Mouse (Mus musculus) heart, embryonic 13.5 days (tissue): Measurements from ENCODE around the gene Wdr76. TPM values are rescaled to one million over a fixed set of nuclear protein-coding genes. Genes with fewer than 3 reads are reported as not detected.
A peak's percentile ranks its signal among the peaks of the same experiment; 100 is the strongest.
"Not testable (repeated sequence)": the region's sequence is repeated elsewhere in the genome, so short reads cannot be mapped to it uniquely, and the experiment has no call there.

ENCODE experiments used
- ATAC-seq: fragments of 200-750 bp; cut with Nextera tagmentation; 2 replicates; pipeline ENCODE4 v1.8.0; 2017; ENCODE audit warnings: moderate TSS enrichment; ENCODE audit not compliant: insufficient number of reproducible peaks, low FRiP score, low TSS enrichment; ENCODE audit errors: extremely low read depth
- H3K27ac ChIP-seq: fragments of 300-500 bp; sonication (generic); replicated peaks from 2 replicates; pipeline ENCODE4 v1.5.1; 2015; ENCODE audit warnings: moderate library complexity, mild to moderate bottlenecking, inconsistent platforms
- H3K27me3 ChIP-seq: fragments of 300-500 bp; sonication (generic); replicated peaks from 2 replicates; pipeline ENCODE4 v1.6.1; 2015; ENCODE audit warnings: mild to moderate bottlenecking, inconsistent platforms
- H3K36me3 ChIP-seq: fragments of 300-500 bp; sonication (generic); 2 replicates; pipeline ENCODE4 v1.6.1; 2015; ENCODE audit warnings: mild to moderate bottlenecking, inconsistent platforms
- H3K4me1 ChIP-seq: fragments of 300-500 bp; sonication (generic); 2 replicates; pipeline ENCODE4 v1.6.1; 2015; ENCODE audit warnings: inconsistent platforms
- H3K4me2 ChIP-seq: fragments of 300-500 bp; sonication (generic); 2 replicates; pipeline ENCODE4 v1.6.1; 2015; ENCODE audit warnings: inconsistent platforms, mild to moderate bottlenecking, moderate library complexity
- H3K4me3 ChIP-seq: fragments of 300-500 bp; sonication (generic); 2 replicates; pipeline ENCODE4 v1.5.1; 2015; ENCODE audit warnings: moderate library complexity, mild to moderate bottlenecking, inconsistent platforms
- H3K9ac ChIP-seq: fragments of 300-500 bp; sonication (generic); 2 replicates; pipeline ENCODE4 v1.6.1; 2015; ENCODE audit warnings: inconsistent platforms, mild to moderate bottlenecking, moderate library complexity
- H3K9me3 ChIP-seq: fragments of 300-500 bp; sonication (generic); 2 replicates; pipeline ENCODE4 v1.6.1; 2016; ENCODE audit warnings: inconsistent platforms
- WGBS: fragments of 180-500 bp; shearing (Covaris S2); methylation state at CpG from one replicate; pipeline ENCODE4 v1.1.7; 2015; ENCODE audit warnings: mixed read lengths; 5-methylcytosine and 5-hydroxymethylcytosine counted together
- polyA plus RNA-seq: library from polyadenylated mRNA; unstranded; fragments of >200 nt; fragmentation: Nextera tagmentation; extraction: Ambion mirVana; gene quantifications from 2 replicates; pipeline ENCODE4 v1.2.1, GENCODE M21; 2015

Gene Wdr76
- 5.1 and 7.0 TPM in 2 replicates for polyA plus RNA-seq

- Histone ChIP-seq H3K4me1 (peaks cover 22% of the 10 kb centered on the region), H3K4me3 (peak within 1 kb of the TSS; percentile 70), H3K9ac (peak within 1 kb of the TSS; percentile 86), H3K27ac (peak within 1 kb of the TSS; percentile 66; the same call in 1 of the 2 replicates), H3K4me2 (peak within 1 kb of the TSS; percentile 74), H3K36me3 (peaks cover 20% of the 10 kb centered on the region)
- not testable (repeated sequence) for H3K9me3 ChIP-seq, H3K27me3 ChIP-seq
- ATAC-seq = peak; percentile 63; the same call in 1 of the 2 replicates
- WGBS = 4% methylated on average over 42 of the region's 42 CpGs
These were observed at the start of gene Wdr76, which contains the start of gene Mfap1a for GRCm38 (mm10) chr2:121505942-121506882. TSS of gene Wdr76 (plus strand) at chr2:121506723. TSS of gene Mfap1a (minus strand) at chr2:121506665.

GRCm38 (mm10) chr2:121460071-121460470 is 46.5 kb upstream of the Wdr76 start:
- 77% methylated on average over 2 of the region's 2 CpGs for WGBS

GRCm38 (mm10) chr2:121468982-121469381 is 37.5 kb upstream of the Wdr76 start:
- H3K4me2 ChIP-seq = not testable (repeated sequence)

More at GRCm38 (mm10) chr2:121460071-121460470, 46.5 kb upstream of the Wdr76 start:
- H3K27me3 ChIP-seq = no peaks in the 10 kb centered on the region
- no peaks in the 10 kb centered on the region for H3K9me3 ChIP-seq
- H3K9ac ChIP-seq = no peak overlapping the region
- H3K4me3 ChIP-seq = no peak overlapping the region
- no peak for ATAC-seq
- H3K36me3 ChIP-seq = peaks cover 32% of the 10 kb centered on the region
- H3K4me2 ChIP-seq = no peak overlapping the region
- H3K4me1 ChIP-seq = peaks cover 18% of the 10 kb centered on the region
- H3K27ac ChIP-seq = no peak overlapping the region

GRCm38 (mm10) chr2:121472783-121473182 is 33.7 kb upstream of the Wdr76 start:
- ATAC-seq, H3K27ac ChIP-seq, H3K27me3 ChIP-seq, H3K4me1 ChIP-seq, H3K9ac ChIP-seq, H3K9me3 ChIP-seq: not testable (repeated sequence)
- peak overlapping the region; percentile 72 for H3K4me3 ChIP-seq
- H3K36me3 ChIP-seq = peaks cover 11% of the 10 kb centered on the region
- peak overlapping the region; percentile 82; the same call in 1 of the 2 replicates for H3K4me2 ChIP-seq
- WGBS = 90% methylated on average over 3 of the region's 3 CpGs

More at GRCm38 (mm10) chr2:121468982-121469381, 37.5 kb upstream of the Wdr76 start:
- not testable (repeated sequence) for ATAC-seq, H3K4me1 ChIP-seq, H3K27me3 ChIP-seq, H3K4me3 ChIP-seq, H3K27ac ChIP-seq, H3K9ac ChIP-seq, H3K9me3 ChIP-seq
- H3K36me3 ChIP-seq = peaks cover 11% of the 10 kb centered on the region
- 87% methylated on average over 2 of the region's 6 CpGs for WGBS

DNA sequence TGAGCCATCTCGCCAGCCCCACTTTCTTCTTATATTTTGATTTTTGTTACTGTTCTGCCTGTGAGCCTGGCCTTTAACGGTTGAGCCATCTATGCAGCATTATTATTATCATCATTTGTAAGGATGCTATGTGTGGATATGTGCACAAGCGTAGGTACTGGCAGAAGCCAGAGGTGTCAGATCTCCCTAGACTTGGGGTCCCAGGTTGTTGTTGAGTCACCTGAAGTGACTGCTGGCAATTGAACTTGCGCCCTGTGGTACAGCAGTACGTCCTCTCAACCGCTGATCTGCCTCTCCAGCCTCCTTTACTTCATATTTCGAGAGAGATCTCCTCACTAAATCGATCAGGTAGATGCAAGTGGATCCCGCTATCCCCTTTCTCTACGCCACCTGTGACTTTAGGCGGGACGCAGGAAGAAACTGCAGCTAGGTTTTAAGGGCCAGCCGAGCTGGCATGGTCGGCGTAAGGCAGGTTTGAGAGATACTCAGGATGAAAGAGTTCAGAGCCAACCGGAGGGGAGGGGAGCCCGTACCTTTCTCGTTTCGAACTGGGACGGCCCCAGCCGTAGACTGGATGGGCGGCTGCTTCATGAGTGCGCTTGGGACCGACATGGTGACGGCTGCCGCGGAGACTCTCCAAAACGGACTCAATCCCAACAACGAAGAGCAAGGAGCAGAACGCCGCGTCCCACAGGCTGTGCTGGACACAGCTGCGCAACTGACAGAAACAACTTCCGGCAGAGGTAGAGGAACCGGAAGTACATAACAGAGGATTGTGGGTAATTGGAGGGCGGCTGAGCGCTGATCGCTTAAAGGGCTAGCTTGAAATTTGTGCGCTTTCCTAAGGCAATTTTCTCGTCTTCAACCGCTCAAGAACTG is 33.0 kb upstream of the Wdr76 start, which contains the start of gene Mfap1b:
Mfap1b (minus strand) TSS at position 767 of the 879 bp plus-strand sequence.
- not testable (repeated sequence) for H3K27me3 ChIP-seq, H3K9me3 ChIP-seq, H3K4me1 ChIP-seq, H3K36me3 ChIP-seq
- peak within 1 kb of the TSS; percentile 62 for H3K27ac ChIP-seq
- peak within 1 kb of the TSS; percentile 86 for H3K9ac ChIP-seq
- ATAC-seq = peak; percentile 82; the same call in 1 of the 2 replicates
- peak within 1 kb of the TSS; percentile 72 for H3K4me3 ChIP-seq
- peak within 1 kb of the TSS; percentile 82 for H3K4me2 ChIP-seq
- 3% methylated on average over 40 of the region's 41 CpGs for WGBS

GRCm38 (mm10) chr2:121474180-121474535 is 32.4 kb upstream of the Wdr76 start:
- ATAC-seq = no peak
- H3K4me3 ChIP-seq = peak overlapping the region; percentile 72
- WGBS = 28% methylated on average over 8 of the region's 8 CpGs

GRCm38 (mm10) chr2:121475306-121475705 is 31.2 kb upstream of the Wdr76 start:
- not testable (repeated sequence) for H3K4me3 ChIP-seq, ATAC-seq, H3K4me1 ChIP-seq, H3K4me2 ChIP-seq, H3K27ac ChIP-seq, H3K9me3 ChIP-seq, H3K27me3 ChIP-seq, H3K36me3 ChIP-seq, H3K9ac ChIP-seq
- WGBS = 94% methylated on average over 2 of the region's 2 CpGs

More at GRCm38 (mm10) chr2:121474180-121474535, 32.4 kb upstream of the Wdr76 start:
- H3K36me3 ChIP-seq = peaks cover 7% of the 10 kb centered on the region
- no peaks in the 10 kb centered on the region for H3K27me3 ChIP-seq
- H3K9me3 ChIP-seq = no peaks in the 10 kb centered on the region
- peak overlapping the region; percentile 62 for H3K27ac ChIP-seq
- H3K4me1 ChIP-seq = peaks cover 8% of the 10 kb centered on the region
- peak overlapping the region; percentile 86 for H3K9ac ChIP-seq
- H3K4me2 ChIP-seq = peak overlapping the region; percentile 82

GRCm38 (mm10) chr2:121477491-121478266 is 28.8 kb upstream of the Wdr76 start:
- Histone ChIP-seq H3K4me2 (no peak overlapping the region), H3K9me3 (no peaks in the 10 kb centered on the region), H3K4me3 (no peak overlapping the region), H3K27me3 (no peaks in the 10 kb centered on the region), H3K9ac (no peak overlapping the region), H3K36me3 (no peaks in the 10 kb centered on the region), H3K27ac (no peak overlapping the region), H3K4me1 (peaks cover 8% of the 10 kb centered on the region)
- ATAC-seq = no peak
- 81% methylated on average over 3 of the region's 3 CpGs for WGBS

DNA sequence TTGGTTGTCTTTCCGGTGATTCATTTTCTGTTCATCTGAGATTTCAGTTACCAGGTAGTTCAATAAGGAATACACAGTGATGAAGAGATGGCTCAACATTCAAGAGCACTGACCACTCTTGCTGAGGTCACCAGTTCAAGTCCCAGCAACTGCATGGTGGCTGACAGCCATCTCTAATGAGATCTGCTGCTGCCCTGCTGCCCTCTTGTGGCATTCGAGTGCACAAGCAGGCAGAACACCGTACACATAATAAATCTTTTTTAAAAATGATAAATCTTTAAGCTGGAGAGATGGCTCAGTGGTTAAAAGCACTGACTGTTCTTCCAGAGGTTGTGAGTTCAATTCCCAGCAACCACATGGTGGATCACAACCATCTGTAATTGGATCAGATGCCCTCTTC is 26.0 kb upstream of the Wdr76 start:
- no peak for ATAC-seq
- 0 out of 2 replicates have a peak, but pooled peaks cover 7% of the 10 kb centered on the region for H3K27me3 ChIP-seq
- H3K9ac ChIP-seq = no peak overlapping the region

GRCm38 (mm10) chr2:121480916-121481315 is 25.6 kb upstream of the Wdr76 start:
- 73% methylated on average over 13 of the region's 13 CpGs for WGBS
- H3K4me3 ChIP-seq, H3K9ac ChIP-seq, H3K27me3 ChIP-seq, H3K4me1 ChIP-seq, H3K4me2 ChIP-seq, H3K9me3 ChIP-seq, H3K36me3 ChIP-seq, H3K27ac ChIP-seq, ATAC-seq: not testable (repeated sequence)

More for the DNA sequence above, 26.0 kb upstream of the Wdr76 start:
- no peak overlapping the region for H3K4me2 ChIP-seq
- no peak overlapping the region for H3K27ac ChIP-seq
- H3K4me3 ChIP-seq = no peak overlapping the region
- H3K9me3 ChIP-seq = no peaks in the 10 kb centered on the region
- 55% methylated on average over 3 of the region's 3 CpGs for WGBS
- no peaks in the 10 kb centered on the region for H3K4me1 ChIP-seq
- H3K36me3 ChIP-seq = no peaks in the 10 kb centered on the region
